Mouse (Mus musculus) bone marrow, adult 2 months (tissue): ENCODE data around the gene Coro7.

Experiments used
- CTCF ChIP-seq: fragments of 200-500 bp; IDR thresholded peaks from 2 replicates; pipeline ENCODE4 v1.5.1; 2011; ENCODE audit warnings: low read length, control low read depth; ENCODE audit not compliant: control insufficient read depth, insufficient read depth
- POLR2A ChIP-seq: fragments of 200-500 bp; IDR thresholded peaks from 2 replicates; pipeline ENCODE4 v1.6.1; 2011; ENCODE audit warnings: low read depth, mild to moderate bottlenecking, control low read depth, low read length, borderline replicate concordance; ENCODE audit not compliant: control insufficient read depth

DNA sequence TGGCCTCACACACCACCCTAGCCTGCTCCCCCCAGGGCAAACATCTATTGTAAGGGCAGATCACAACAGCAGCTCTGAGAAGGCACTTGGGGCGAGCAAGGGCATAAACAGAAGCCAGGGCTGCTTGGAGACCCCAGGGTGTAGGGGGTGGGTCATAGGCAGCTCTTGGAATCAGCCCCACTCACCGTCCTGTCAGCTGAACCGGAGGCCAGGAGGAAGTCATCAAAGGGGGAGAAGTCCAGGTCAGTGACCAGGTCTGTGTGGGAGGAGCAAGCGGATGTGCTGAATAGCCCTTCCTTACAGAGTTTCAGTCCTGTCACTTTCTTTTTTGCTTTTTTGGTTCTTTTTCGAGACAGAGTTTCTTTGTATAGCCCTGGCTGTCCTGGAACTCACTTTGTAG, 9.3 kb downstream of the Coro7 start:
- TF ChIP-seq CTCF (no peak), POLR2A (no peak)
